Mouse (Mus musculus) left cerebral cortex, adult 18-20 months (tissue): ENCODE results near the gene Mbip. TPM values are rescaled to one million over a fixed set of nuclear protein-coding genes. Genes with fewer than 3 reads are reported as not detected.

ENCODE experiments used
- DNase-seq, 2 experiments: peaks; one replicate each; pipeline ENCODE4 v3.0.0; 2021 to 2022; ENCODE audit warnings: low spot score in 2 of 2, mixed read lengths in 1 of 2
- total RNA-seq, 2 experiments: library from RNA; stranded (reverse); gene quantifications; 2 replicates each; pipeline ENCODE4 v1.2.3; 2021

Gene Mbip
- total RNA-seq, 2 experiments from 2014 or later: 21.2 to 23.5 TPM

DNA sequence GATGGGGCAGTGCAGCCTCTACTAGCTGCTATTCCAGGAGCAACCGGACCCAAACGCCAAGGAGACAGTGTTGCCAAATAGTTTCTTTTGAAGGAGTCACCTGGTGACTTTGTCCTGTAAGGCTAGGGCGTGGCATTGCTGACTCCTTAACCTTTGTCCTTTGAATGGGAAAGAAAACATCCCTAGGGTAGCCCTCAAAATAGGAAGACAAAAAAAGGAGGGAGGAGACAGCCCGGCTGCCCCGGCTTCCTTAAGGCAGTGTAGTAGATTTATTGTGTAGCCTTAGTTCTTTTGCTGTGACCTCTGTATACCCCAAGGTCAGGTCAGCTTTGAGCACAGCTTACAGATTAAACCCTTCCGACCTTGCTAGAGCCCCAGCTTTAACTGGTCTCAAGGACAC is 49.2 kb downstream of the Mbip start:
- no peak for DNase-seq

DNA sequence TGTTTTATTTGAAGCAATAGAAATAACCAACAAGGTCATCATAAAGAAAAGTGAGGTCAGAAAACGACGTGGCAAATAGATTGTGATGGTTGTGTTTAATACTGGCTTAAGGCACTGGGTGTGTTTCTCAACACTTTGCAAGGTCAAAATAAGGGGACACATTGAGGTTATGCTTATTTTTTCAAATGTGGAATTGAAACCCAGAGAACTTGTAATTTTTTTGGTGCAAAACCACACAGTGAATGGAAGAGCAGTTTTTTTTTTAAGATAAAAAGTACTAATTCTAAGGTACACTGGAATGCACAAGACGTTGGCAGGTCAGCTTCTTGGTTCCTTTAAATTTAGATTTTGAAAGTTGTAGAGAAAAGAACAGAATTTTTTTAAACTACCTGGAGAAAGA is 50.5 kb downstream of the Mbip start:
- DNase-seq: no peak

DNA sequence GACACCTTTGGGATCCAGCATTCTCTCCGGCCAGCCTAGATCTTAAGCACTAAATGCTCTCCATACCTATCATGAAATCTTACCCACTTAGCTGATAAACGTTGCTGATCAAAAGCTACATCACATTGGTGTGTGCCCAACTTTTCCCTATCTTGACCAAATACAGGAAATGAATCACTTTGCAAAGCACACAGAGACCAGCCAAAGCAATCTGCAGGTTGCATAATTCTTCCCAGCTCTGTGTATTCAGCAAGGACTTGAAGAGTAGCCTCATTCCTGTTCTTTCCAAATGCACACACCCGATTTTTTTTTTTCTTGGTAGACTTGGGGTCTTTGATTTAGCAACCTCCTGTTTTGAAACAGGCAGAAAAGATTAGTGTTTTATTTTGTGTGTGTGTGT is 57.1 kb downstream of the Mbip start:
- DNase-seq: no peak

DNA sequence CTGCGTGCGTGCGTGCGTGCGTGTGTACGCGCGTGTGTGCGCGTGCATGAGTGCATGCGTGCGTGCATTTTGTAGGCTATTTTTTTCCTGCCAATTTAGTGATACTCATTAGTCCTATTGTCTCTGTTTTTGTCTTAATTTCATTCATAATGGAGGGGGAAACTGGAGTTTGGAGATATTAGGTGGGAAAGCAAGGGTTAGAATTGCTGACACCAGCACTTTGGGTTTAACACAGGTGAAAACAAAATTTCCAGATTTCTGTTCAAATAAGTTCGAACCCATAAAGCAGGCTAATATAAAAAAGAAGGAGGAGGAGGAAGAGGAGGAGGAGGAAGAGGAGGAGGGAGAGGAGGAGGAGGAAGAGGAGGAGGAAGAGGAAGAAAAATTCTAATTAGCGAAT is 58.9 kb downstream of the Mbip start:
- no peak for DNase-seq

DNA sequence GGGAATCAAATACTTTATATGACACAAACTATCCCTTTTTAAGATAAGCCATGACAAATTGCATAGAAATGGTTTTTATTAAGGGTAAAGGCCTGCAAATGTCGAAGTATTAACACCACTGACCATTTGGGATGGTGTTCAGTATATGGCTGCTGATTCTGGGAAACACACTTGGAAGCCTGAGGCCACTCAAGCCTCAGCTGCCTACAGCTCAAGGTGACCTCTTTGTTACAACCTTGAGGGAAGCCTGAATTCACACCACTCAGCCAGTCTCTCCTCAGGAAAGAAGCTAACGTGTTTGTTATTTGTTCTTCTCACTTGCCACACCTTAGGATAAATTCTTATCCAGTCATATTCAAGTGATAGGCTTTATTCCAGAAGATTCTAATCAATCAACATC is 61.5 kb downstream of the Mbip start:
- DNase-seq: no peak

DNA sequence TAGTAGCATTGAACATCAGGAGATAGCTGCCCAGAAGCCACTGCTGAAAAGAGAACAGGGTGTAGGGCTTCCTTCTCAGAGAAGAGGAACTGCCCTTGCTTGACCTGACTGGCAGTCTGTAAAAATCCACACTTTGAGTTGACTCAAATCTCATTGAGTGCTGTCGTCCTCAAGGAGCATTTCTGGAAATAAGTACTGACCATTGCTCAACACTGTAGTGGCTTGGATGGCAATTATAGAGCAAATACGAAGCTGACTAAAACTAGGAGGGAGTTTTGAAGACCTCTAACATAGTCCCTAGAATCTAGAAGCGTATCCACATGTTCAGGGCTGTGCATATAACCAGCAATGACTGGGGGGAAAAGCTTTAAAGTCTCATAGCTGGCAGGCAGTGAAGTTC is 64.0 kb downstream of the Mbip start:
- DNase-seq: no peak

Other genes with a start within 250 kb of the Mbip start
- under 1 TPM; 0.28 to 0.67 TPM for gene Nkx2-1, start 191.0 kb upstream of the Mbip start, total RNA-seq